Comparison of ENCODE assay signal across 29 mouse cellular contexts in genomic region chr3:80880660-80881293, GRCm38 (mm10). TPM values are rescaled to one million over a fixed set of nuclear protein-coding genes. Genes with fewer than 3 reads are reported as not detected.
DNase-seq lines count a peak whose midpoint lies in the region; ATAC-seq and TF ChIP-seq lines count a peak whose summit lies in the region.
"Had no signal": no experiment of that assay in that cellular context is flagged by ENCODE, and none has a peak within 500 bp of the region (broad histone marks: within the 10 kb centered on the region; RNA-seq: fewer than 3 reads in every experiment).

No protein-coding gene starts in this region.

- H3K36me3 ChIP-seq in forebrain, embryonic 13.5 days (ENCODE audit: poor library complexity, severe bottlenecking) = peaks cover 7% of the 10 kb centered on the region; the same call in 1 of the 2 replicates
- H3K36me3 ChIP-seq in forebrain, postnatal 0 days (ENCODE audit: insufficient read depth) = peaks cover 7% of the 10 kb centered on the region; the same call in 1 of the 2 replicates
- H3K36me3 ChIP-seq in hindbrain, embryonic 12.5 days = no peaks in the 10 kb centered on the region
- H3K36me3 ChIP-seq in midbrain, embryonic 12.5 days = no peaks in the 10 kb centered on the region
- no peaks in the 10 kb centered on the region for H3K36me3 ChIP-seq in midbrain, postnatal 0 days (ENCODE audit: insufficient read depth, low read length)
- H3K36me3 ChIP-seq: embryonic facial prominence, embryonic 13.5 days; G1E; intestine, embryonic 15.5 days; neural tube, embryonic 12.5 days had no signal

- peak; percentile 27; the same call in 1 of the 2 replicates for ATAC-seq in forebrain, embryonic 13.5 days
- no peak for ATAC-seq in forebrain, postnatal 0 days
- peak; percentile 83 for ATAC-seq in hindbrain, embryonic 12.5 days (ENCODE audit: low FRiP score)
- peak; percentile 70; the same call in 1 of the 2 replicates for ATAC-seq in midbrain, embryonic 12.5 days (ENCODE audit: low FRiP score, low read depth)
- ATAC-seq in midbrain, postnatal 0 days (ENCODE audit: low FRiP score) = no peak
- ATAC-seq: intestine, embryonic 15.5 days had no signal

- no peak overlapping the region for H3K27ac ChIP-seq in forebrain, embryonic 13.5 days
- no peak overlapping the region for H3K27ac ChIP-seq in forebrain, postnatal 0 days (ENCODE audit: low read depth, low read length)
- no peak overlapping the region for H3K27ac ChIP-seq in hindbrain, embryonic 12.5 days
- no peak overlapping the region for H3K27ac ChIP-seq in midbrain, embryonic 12.5 days (replicated peaks)
- no peak overlapping the region for H3K27ac ChIP-seq in midbrain, postnatal 0 days (ENCODE audit: low read depth, low read length)
- H3K27ac ChIP-seq: embryonic facial prominence, embryonic 13.5 days; hindbrain, embryonic 15.5 days; intestine, embryonic 15.5 days; kidney, postnatal 0 days; liver, embryonic 14.5 days; macrophage; neural tube, embryonic 12.5 days; stomach, postnatal 0 days had no signal

- no peak for TF ChIP-seq CTCF in forebrain, postnatal 0 days (IDR thresholded peaks at IDR 0.05; ENCODE audit: low read depth)
- TF ChIP-seq CTCF in midbrain, postnatal 0 days (IDR thresholded peaks at IDR 0.05) = no peak

- no peak for DNase-seq in forebrain, postnatal 0 days
- peak; percentile 48 for DNase-seq in midbrain, postnatal 0 days (ENCODE audit: low spot score)
- DNase-seq in heart, adult 11 months = no peak
- DNase-seq in gastrocnemius, postnatal 10 days = no peak
- DNase-seq: adrenal gland, postnatal 10 days; cerebellum, adult 11 months; cerebellum, adult 9-11 months; heart, postnatal 14 days; kidney, adult 8-10 months; liver; lung, adult 2 months; lung, postnatal 10 days; right cerebral cortex, postnatal 4 days; thymus, adult 18-20 months; thymus, postnatal 25 days had no signal

- WGBS in forebrain, embryonic 13.5 days = 80% methylated on average over 6 of the region's 6 CpGs
- 79% methylated on average over 6 of the region's 6 CpGs for WGBS in forebrain, postnatal 0 days
- WGBS in hindbrain, embryonic 12.5 days = 64% methylated on average over 6 of the region's 6 CpGs
- WGBS in midbrain, embryonic 12.5 days = 74% methylated on average over 6 of the region's 6 CpGs
- 51% methylated on average over 6 of the region's 6 CpGs for WGBS in midbrain, postnatal 0 days

- no peaks in the 10 kb centered on the region for H3K9me3 ChIP-seq in forebrain, embryonic 13.5 days (replicated peaks)
- no peaks in the 10 kb centered on the region for H3K9me3 ChIP-seq in forebrain, postnatal 0 days (ENCODE audit: low read length)
- H3K9me3 ChIP-seq in hindbrain, embryonic 12.5 days (replicated peaks) = no peaks in the 10 kb centered on the region
- H3K9me3 ChIP-seq in midbrain, embryonic 12.5 days = no peaks in the 10 kb centered on the region
- H3K9me3 ChIP-seq in midbrain, postnatal 0 days (ENCODE audit: low read length) = no peaks in the 10 kb centered on the region
- H3K9me3 ChIP-seq: embryonic facial prominence, embryonic 13.5 days; G1E; hindbrain, embryonic 15.5 days; intestine, embryonic 15.5 days; neural tube, embryonic 12.5 days had no signal

- H3K4me3 ChIP-seq in forebrain, embryonic 13.5 days = no peak overlapping the region
- H3K4me3 ChIP-seq in forebrain, postnatal 0 days (ENCODE audit: low read depth, low read length) = no peak overlapping the region
- H3K4me3 ChIP-seq in hindbrain, embryonic 12.5 days = no peak overlapping the region
- no peak overlapping the region for H3K4me3 ChIP-seq in midbrain, embryonic 12.5 days
- no peak overlapping the region for H3K4me3 ChIP-seq in midbrain, postnatal 0 days (ENCODE audit: low read depth, low read length)
- H3K4me3 ChIP-seq: embryonic facial prominence, embryonic 13.5 days; erythroblast, embryonic 14.5 days; hindbrain, embryonic 15.5 days; intestine, embryonic 15.5 days; myocyte; neural tube, embryonic 12.5 days had no signal

- H3K27me3 ChIP-seq in forebrain, embryonic 13.5 days = no peaks in the 10 kb centered on the region
- H3K27me3 ChIP-seq in forebrain, postnatal 0 days (ENCODE audit: insufficient read depth, low read length) = no peaks in the 10 kb centered on the region
- no peaks in the 10 kb centered on the region for H3K27me3 ChIP-seq in hindbrain, embryonic 12.5 days
- no peaks in the 10 kb centered on the region for H3K27me3 ChIP-seq in midbrain, embryonic 12.5 days
- no peaks in the 10 kb centered on the region for H3K27me3 ChIP-seq in midbrain, postnatal 0 days (ENCODE audit: insufficient read depth, low read length)
- H3K27me3 ChIP-seq: embryonic facial prominence, embryonic 13.5 days; hindbrain, embryonic 15.5 days; intestine, embryonic 15.5 days; neural tube, embryonic 12.5 days had no signal

- H3K4me2 ChIP-seq in forebrain, embryonic 13.5 days = no peak overlapping the region
- H3K4me2 ChIP-seq in forebrain, postnatal 0 days (ENCODE audit: low read depth) = no peak overlapping the region
- H3K4me2 ChIP-seq in hindbrain, embryonic 12.5 days (replicated peaks) = no peak overlapping the region
- no peak overlapping the region for H3K4me2 ChIP-seq in midbrain, embryonic 12.5 days (replicated peaks)
- H3K4me2 ChIP-seq in midbrain, postnatal 0 days (ENCODE audit: low read depth, low read length, poor library complexity, severe bottlenecking) = no peak overlapping the region
- H3K4me2 ChIP-seq: embryonic facial prominence, embryonic 13.5 days; hindbrain, embryonic 15.5 days; intestine, embryonic 15.5 days; neural tube, embryonic 12.5 days had no signal

- no peak overlapping the region for H3K9ac ChIP-seq in forebrain, embryonic 13.5 days
- H3K9ac ChIP-seq in forebrain, postnatal 0 days = no peak overlapping the region
- H3K9ac ChIP-seq in hindbrain, embryonic 12.5 days = no peak overlapping the region
- no peak overlapping the region for H3K9ac ChIP-seq in midbrain, embryonic 12.5 days (replicated peaks)
- no peak overlapping the region for H3K9ac ChIP-seq in midbrain, postnatal 0 days (replicated peaks; ENCODE audit: low read length, poor library complexity, severe bottlenecking)
- H3K9ac ChIP-seq: embryonic facial prominence, embryonic 13.5 days; hindbrain, embryonic 15.5 days; intestine, embryonic 15.5 days; liver, embryonic 14.5 days; neural tube, embryonic 12.5 days had no signal

- H3K4me1 ChIP-seq in forebrain, embryonic 13.5 days = 0 out of 2 replicates have a peak, but pooled peaks cover 4% of the 10 kb centered on the region
- H3K4me1 ChIP-seq in forebrain, postnatal 0 days (ENCODE audit: insufficient read depth) = no peaks in the 10 kb centered on the region
- no peaks in the 10 kb centered on the region for H3K4me1 ChIP-seq in hindbrain, embryonic 12.5 days
- H3K4me1 ChIP-seq in midbrain, embryonic 12.5 days = 0 out of 2 replicates have a peak, but pooled peaks cover 2% of the 10 kb centered on the region
- H3K4me1 ChIP-seq in midbrain, postnatal 0 days (ENCODE audit: insufficient read depth, low read length) = no peaks in the 10 kb centered on the region
- H3K4me1 ChIP-seq: hindbrain, embryonic 15.5 days; intestine, embryonic 15.5 days; neural tube, embryonic 12.5 days had no signal

RNA-seq across cellular contexts. Expression of gene Glrb, which starts 32.7 kb away (rescaled TPM):
- polyA plus RNA-seq in forebrain, embryonic 13.5 days (2015; fragmentation: Nextera tagmentation; extraction: Ambion mirVana) = 18.3 and 18.9 TPM in 2 replicates
- total RNA-seq in forebrain, postnatal 0 days (2014; rRNA removed) = 79.4 and 99.6 TPM in 2 replicates
- polyA plus RNA-seq in forebrain, postnatal 0 days (2015; fragmentation: Nextera tagmentation; extraction: Ambion mirVana) = 51.1 and 56.9 TPM in 2 replicates
- 16.6 and 17.1 TPM in 2 replicates for polyA plus RNA-seq in hindbrain, embryonic 12.5 days (2016; fragmentation: Nextera tagmentation; extraction: Ambion mirVana)
- 10.6 and 12.9 TPM in 2 replicates for polyA plus RNA-seq in midbrain, embryonic 12.5 days (2016; fragmentation: Nextera tagmentation; extraction: Ambion mirVana)
- total RNA-seq in midbrain, postnatal 0 days (2014; rRNA removed) = 84.5 and 96.0 TPM in 2 replicates
- 62.2 and 68.5 TPM in 2 replicates for polyA plus RNA-seq in midbrain, postnatal 0 days (2015; fragmentation: Nextera tagmentation; extraction: Ambion mirVana)
- 1 to 10 TPM in 1 of 2 experiments, under 1 TPM in 1; 0.45 to 1.4 TPM for total RNA-seq in gastrocnemius, postnatal 10 days (2021)
- polyA plus RNA-seq: erythroblast, embryonic 14.5 days; G1E; macrophage had no signal

Comparison
In these comparisons a context has a peak if more than half of its experiments do, and no peak if none do; other contexts are left out.
1. ATAC-seq: peak in forebrain, embryonic 13.5 days (single experiment), hindbrain, embryonic 12.5 days (single experiment) and midbrain, embryonic 12.5 days (single experiment); none in forebrain, postnatal 0 days (single experiment) and midbrain, postnatal 0 days (single experiment).